In the genomic region with DNA sequence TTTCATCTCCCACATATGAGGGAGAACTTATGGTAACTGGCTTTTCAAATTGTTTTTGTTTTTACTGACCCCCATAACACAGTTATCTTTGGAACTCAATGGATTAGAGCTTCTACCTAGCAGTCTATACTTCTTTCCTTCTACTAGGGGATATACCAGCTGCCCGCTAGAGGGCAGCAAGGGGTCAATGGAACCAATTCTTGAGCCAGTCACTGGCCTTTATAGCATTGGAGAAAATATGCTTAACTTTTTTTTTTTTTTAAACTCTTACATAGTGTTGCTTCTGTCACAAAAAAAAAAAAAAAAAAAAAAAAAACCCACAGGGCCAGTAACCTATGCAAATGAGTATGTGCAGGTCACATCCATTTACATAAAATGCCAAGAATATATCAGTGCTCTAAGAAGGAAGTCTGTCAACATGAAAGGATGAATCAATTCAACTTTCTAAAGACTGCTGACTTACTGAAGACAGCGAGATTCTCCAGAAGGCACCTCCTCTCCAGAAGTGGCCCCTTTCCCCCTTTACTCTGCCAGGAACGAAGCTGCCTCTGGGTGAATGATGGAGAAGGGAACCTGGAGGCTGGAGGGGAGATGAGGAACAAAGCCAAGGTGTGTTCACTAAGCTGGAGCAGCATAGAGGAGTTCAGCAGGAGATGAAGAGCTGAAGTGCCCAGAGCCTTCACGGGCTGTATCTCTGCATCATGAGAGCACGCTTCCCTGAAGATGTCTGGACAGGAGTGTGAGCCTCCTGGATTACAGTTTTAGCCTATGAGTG, we compare ENCODE assay signal across 8 mouse cellular contexts.
DNase-seq lines count a peak whose midpoint lies in the region; ATAC-seq and TF ChIP-seq lines count a peak whose summit lies in the region.

No protein-coding gene starts in this region.

- H3K4me1 ChIP-seq in CH12.LX (ENCODE audit: control insufficient read depth in 1 of 2, insufficient read depth in 2 of 2): peaks cover 0 to 28% of the 10 kb centered on the region in 2 experiments; a peak in 2 of 4 replicates
- peaks cover 23% of the 10 kb centered on the region for H3K4me1 ChIP-seq in kidney, embryonic 16.5 days (ENCODE audit: insufficient read depth, low read length)
- peaks cover 14% of the 10 kb centered on the region for H3K4me1 ChIP-seq in limb, embryonic 12.5 days (replicated peaks)

- H3K9me3 ChIP-seq in CH12.LX (replicated peaks; ENCODE audit: low read length): no peaks in the 10 kb centered on the region
- H3K9me3 ChIP-seq in kidney, embryonic 16.5 days (ENCODE audit: low read length): no peaks in the 10 kb centered on the region
- H3K9me3 ChIP-seq in limb, embryonic 12.5 days: no peaks in the 10 kb centered on the region

- TF ChIP-seq EP300 in CH12.LX (IDR thresholded peaks at IDR 0.05; ENCODE audit: low read length): no peak

- H3K27me3 ChIP-seq in CH12.LX (replicated peaks): no peaks in the 10 kb centered on the region
- H3K27me3 ChIP-seq in kidney, embryonic 16.5 days (ENCODE audit: insufficient read depth, low read length): no peaks in the 10 kb centered on the region
- H3K27me3 ChIP-seq in limb, embryonic 12.5 days: no peaks in the 10 kb centered on the region

- H3K79me2 ChIP-seq in CH12.LX (replicated peaks; ENCODE audit: control insufficient read depth, extremely low read depth, insufficient read depth, poor library complexity, severe bottlenecking): no peaks in the 10 kb centered on the region

- TF ChIP-seq POLR2A in CH12.LX (IDR thresholded peaks at IDR 0.05; ENCODE audit: low read depth, low read length): no peak

- no peak overlapping the region for H3K27ac ChIP-seq in CH12.LX (ENCODE audit: insufficient read depth, low read depth)
- H3K27ac ChIP-seq in kidney, embryonic 16.5 days (ENCODE audit: low read length): no peak overlapping the region
- H3K27ac ChIP-seq in limb, embryonic 12.5 days: no peak overlapping the region

- H3K9ac ChIP-seq in CH12.LX (ENCODE audit: insufficient read depth, low read depth): no peak overlapping the region
- no peak overlapping the region for H3K9ac ChIP-seq in kidney, embryonic 16.5 days (replicated peaks; ENCODE audit: low read length)
- H3K9ac ChIP-seq in limb, embryonic 12.5 days (replicated peaks): no peak overlapping the region

- H3K4me2 ChIP-seq in CH12.LX (ENCODE audit: insufficient read depth, low read depth, poor library complexity, severe bottlenecking): no peak overlapping the region
- no peak overlapping the region for H3K4me2 ChIP-seq in kidney, embryonic 16.5 days (replicated peaks; ENCODE audit: low read depth, low read length)
- H3K4me2 ChIP-seq in limb, embryonic 12.5 days: no peak overlapping the region

- dilution Hi-C loops in CH12.LX (cut with MboI; ENCODE audit: extremely low pct_ligation_motif_present, extremely low pct_unique_long_range_greater_than_20kb, low sequenced_read_pairs): no loop called here

- H3K36me3 ChIP-seq in CH12.LX (replicated peaks in 1 of 2; ENCODE audit: control insufficient read depth in 1 of 2, insufficient read depth in 1 of 2, low read length in 1 of 2): peaks cover 0 to 42% of the 10 kb centered on the region in 2 experiments
- H3K36me3 ChIP-seq in kidney, embryonic 16.5 days (ENCODE audit: insufficient read depth, low read length): no peaks in the 10 kb centered on the region
- no peaks in the 10 kb centered on the region for H3K36me3 ChIP-seq in limb, embryonic 12.5 days

- TF ChIP-seq RAD21 in CH12.LX (IDR thresholded peaks at IDR 0.05; ENCODE audit: low read depth, low read length): peak; percentile 71

- peak; percentile 50 to 77 for TF ChIP-seq CTCF in CH12.LX (conservative IDR thresholded peaks at IDR 0.05 in 1 of 2, IDR thresholded peaks at IDR 0.05 in 1 of 2; ENCODE audit: low read depth in 2 of 2, low read length in 2 of 2)

- peak; percentile 82 for ATAC-seq in granulocyte monocyte progenitor cell, adult 5-6 weeks (replicated peaks; ENCODE audit: poor library complexity, severe bottlenecking)
- peak; percentile 67; the same call in 1 of the 2 replicates for ATAC-seq in kidney, embryonic 16.5 days (ENCODE audit: low FRiP score, low TSS enrichment)
- ATAC-seq in limb, embryonic 12.5 days (ENCODE audit: insufficient number of reproducible peaks, insufficient read depth, low FRiP score, low TSS enrichment, low read depth): peak; percentile 37; the same call in 1 of the 2 replicates

- WGBS in kidney, embryonic 16.5 days: 54% methylated on average over 5 of the region's 5 CpGs
- WGBS in limb, embryonic 12.5 days: 63% methylated on average over 5 of the region's 5 CpGs

- DNase-seq in CH12.LX (ENCODE audit: extremely low read depth): peak; percentile 71
- DNase-seq in adrenal gland, adult (ENCODE audit: inconsistent age in 2 of 2, low spot score in 1 of 2): peak; percentile 59 to 82
- DNase-seq in embryo, embryonic 10 days (ENCODE audit: low spot score): peak; percentile 74
- DNase-seq in retina, embryonic 14.5 days (ENCODE audit: low spot score): peak; percentile 89
- DNase-seq in urinary bladder, postnatal 4 days (ENCODE audit: low spot score in 2 of 2): peak; percentile 33 to 76

- in situ Hi-C loops in CH12.LX (cut with MboI; ENCODE audit: low pct_ligation_motif_present, low pct_unique_long_range_greater_than_20kb, low sequenced_read_pairs): loop anchor here (25.0 kb wide), 1 partner anchor 159 kb away; no protein-coding TSS in a partner anchor

- H3K4me3 ChIP-seq in CH12.LX (replicated peaks in 1 of 3; ENCODE audit: low read depth in 2 of 3, low read length in 2 of 3, poor library complexity in 1 of 3): no peak overlapping the region
- H3K4me3 ChIP-seq in kidney, embryonic 16.5 days (ENCODE audit: low read length): no peak overlapping the region
- no peak overlapping the region for H3K4me3 ChIP-seq in limb, embryonic 12.5 days (replicated peaks)

TF ChIP-seq in CH12.LX, 34 proteins besides CTCF, POLR2A, EP300 and RAD21:
- TF ChIP-seq TCF12 (IDR thresholded peaks at IDR 0.05; ENCODE audit: low read depth, low read length) (no peak), ZNF384 (IDR thresholded peaks at IDR 0.05; ENCODE audit: low read depth, low read length) (peak; percentile 89), SMC3 (IDR thresholded peaks at IDR 0.05; ENCODE audit: low read depth, low read length) (peak; percentile 74)
TF ChIP-seq in CH12.LX: peak in this region for 2.
